Mouse (Mus musculus): ENCODE data around the gene Med14. TPM values are rescaled to one million over a fixed set of nuclear protein-coding genes. Genes with fewer than 3 reads are reported as not detected.

Gene Med14
- total RNA-seq, 2 experiments from 2014 or later: 75.6 to 86.4 TPM

DNA sequence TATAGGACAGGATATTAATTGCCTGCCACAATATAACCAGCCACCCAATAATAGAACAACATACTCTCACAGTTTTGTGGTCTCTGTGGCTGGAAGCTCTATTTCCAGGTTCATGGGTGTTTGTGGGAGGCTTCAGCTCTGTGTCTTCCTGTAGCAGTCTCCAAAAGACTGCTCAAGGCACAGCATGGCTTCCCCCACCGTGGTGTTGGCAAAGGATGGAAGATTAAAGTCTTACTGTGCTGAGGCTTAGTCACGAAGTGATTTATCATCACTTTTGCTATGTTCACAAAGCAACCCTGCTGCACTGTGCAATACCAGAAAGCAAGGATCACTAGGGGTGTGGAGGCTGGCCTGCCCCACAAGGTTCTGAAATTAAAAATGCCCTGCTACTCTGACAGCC lies 108.0 kb downstream of the Med14 start:
- peak in 1 of 2 experiments; percentile 16 for DNase-seq (ENCODE audit: extremely low spot score in 1 of 2, low spot score in 2 of 2)
- TF ChIP-seq CTCF (IDR thresholded peaks at IDR 0.05): no peak
- intact Hi-C loops (cut with DNase I): no loop called here
- no peak overlapping the region for H3K27ac ChIP-seq
- H3K4me3 ChIP-seq: no peak overlapping the region

DNA sequence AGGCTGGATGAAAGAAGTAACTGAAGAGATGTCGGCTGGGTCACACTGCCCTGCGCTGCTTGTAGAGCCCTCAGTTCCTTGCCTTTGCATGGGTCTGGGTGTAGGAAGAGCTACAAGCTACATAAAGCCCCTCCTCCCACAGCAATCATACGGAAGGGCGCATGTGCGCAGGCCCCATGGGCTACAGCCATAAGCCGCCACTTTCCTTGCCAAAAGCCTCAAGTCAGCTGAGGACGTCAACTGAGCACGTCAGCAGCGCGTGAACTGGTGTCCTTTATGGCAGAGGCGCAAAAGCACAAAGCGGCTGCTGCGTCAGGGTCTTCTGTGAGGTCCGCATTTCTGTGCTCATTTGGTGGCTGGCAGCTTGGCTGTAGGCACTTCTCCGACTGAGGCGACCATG lies 110.0 kb downstream of the Med14 start:
- no peak overlapping the region for H3K4me3 ChIP-seq
- TF ChIP-seq CTCF (IDR thresholded peaks at IDR 0.05): no peak
- no peak for DNase-seq (ENCODE audit: extremely low spot score in 1 of 2, low spot score in 2 of 2)
- intact Hi-C loops (cut with DNase I): no loop called here
- H3K27ac ChIP-seq: no peak overlapping the region

DNA sequence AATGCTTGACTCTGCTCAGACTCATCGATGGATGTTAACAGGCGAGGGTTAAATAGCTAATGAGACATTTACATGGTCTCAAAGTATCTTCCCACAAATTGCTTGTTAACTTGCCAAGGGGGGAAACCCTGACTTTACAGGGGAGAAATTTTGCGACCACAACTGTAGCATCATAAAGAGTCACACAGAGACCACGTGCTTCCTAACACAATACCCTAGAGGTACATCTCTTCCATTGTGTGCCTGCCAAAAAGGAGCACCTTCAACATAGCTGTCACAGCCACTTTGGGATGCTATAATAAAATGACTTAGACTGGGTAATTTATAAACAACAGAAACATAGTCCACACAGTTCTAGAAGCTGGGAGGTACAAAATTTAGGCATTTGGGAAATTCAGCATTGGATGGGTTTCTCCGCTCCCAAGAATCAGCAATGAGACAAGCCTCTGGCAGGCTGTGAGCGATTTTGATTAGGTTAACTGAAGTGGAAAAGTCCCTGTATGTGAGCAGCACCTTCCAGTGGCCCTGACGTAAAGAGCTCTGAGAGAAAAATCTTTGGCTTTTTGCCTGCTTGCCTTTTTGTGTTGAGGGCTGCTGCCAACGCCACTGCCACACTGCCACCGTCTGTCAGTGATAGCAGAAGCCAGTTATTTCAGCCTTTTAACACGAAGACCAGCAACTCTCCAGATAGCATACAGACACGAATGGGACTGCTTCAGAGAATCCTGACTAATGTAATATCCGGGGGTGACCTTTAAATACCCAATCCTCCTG lies 116.2 kb downstream of the Med14 start:
- no peak overlapping the region for H3K4me3 ChIP-seq
- no peak; the same call in 1 of the 2 replicates for TF ChIP-seq CTCF (IDR thresholded peaks at IDR 0.05)
- intact Hi-C loops (cut with DNase I): loop anchor here (5.0 kb wide), 1 partner anchor 103 kb away; no protein-coding TSS in a partner anchor
- peak in 1 of 2 experiments; percentile 19 for DNase-seq (ENCODE audit: extremely low spot score in 1 of 2, low spot score in 2 of 2)
- no peak overlapping the region for H3K27ac ChIP-seq

GRCm38 (mm10) chrX:12644976-12645375 lies 116.9 kb downstream of the Med14 start:
- Histone ChIP-seq H3K27ac (0 out of 2 replicates have a peak overlapping the region, but pooled peaks have one; percentile 19), H3K4me3 (no peak overlapping the region)
- intact Hi-C loops (cut with DNase I): loop anchor here (5.0 kb wide), 1 partner anchor 103 kb away; no protein-coding TSS in a partner anchor

More at GRCm38 (mm10) chrX:12644976-12645375, 116.9 kb downstream of the Med14 start:
- TF ChIP-seq CTCF (IDR thresholded peaks at IDR 0.05): no peak
- no peak for DNase-seq (ENCODE audit: extremely low spot score in 1 of 2, low spot score in 2 of 2)

Other genes with a start within 250 kb of the Med14 start
- gene Atp6ap2, start 174.3 kb downstream of the Med14 start, total RNA-seq (2021): 100 to 1,000 TPM; 192 to 222 TPM
- gene 1810030O07Rik, start 88.4 kb downstream of the Med14 start, total RNA-seq (2021): 10 to 100 TPM; 13.6 to 15.6 TPM